Mouse (Mus musculus): Measurements from ENCODE around the gene Nrf1.

GRCm38 (mm10) chr6:30176496-30176895 lies 128.7 kb downstream of the Nrf1 start:
- TF ChIP-seq CTCF (IDR thresholded peaks at IDR 0.05; ENCODE audit: borderline replicate concordance, insufficient read depth, low read length) (no peak), POLR2A (IDR thresholded peaks at IDR 0.05; ENCODE audit: low read depth, low read length) (no peak)

Data from embryonic fibroblast, embryonic 13.5 days (primary cell).